Comparison of ENCODE assay signal across 8 mouse cellular contexts in the genomic region with DNA sequence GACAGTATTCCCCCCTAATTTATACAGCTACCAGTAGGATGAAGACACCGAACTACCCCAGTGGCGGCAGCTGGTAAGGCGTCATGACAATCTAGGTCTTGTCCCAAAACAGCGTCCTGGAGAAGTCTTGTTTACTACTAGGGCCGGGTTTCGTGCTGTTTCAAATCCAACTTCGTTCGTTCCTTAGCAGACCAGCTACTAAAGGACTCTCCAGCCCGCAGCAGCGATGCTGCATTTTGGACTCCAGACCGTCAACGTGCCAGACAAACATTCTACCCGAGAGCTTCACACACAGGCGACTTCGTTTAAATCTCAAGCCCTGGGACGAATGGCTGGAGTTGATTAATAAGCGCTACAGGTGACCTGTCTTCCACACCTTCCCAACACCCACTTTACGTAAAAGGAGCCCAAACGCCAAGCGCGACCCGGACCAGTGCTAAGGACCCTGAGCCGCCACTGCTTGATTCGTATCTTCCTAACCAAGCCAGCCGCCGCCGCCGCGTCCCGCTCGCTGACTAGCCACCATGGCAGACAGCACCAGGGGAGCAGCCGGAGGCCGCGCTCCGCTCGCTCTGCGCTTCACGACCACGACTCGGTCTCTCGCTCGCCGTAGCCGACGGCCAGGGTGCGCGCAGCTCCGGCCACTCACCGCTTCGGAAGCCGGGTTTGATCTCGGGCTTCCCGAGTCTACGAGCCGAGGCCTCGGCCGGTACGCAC. TPM values are rescaled to one million over a fixed set of nuclear protein-coding genes. Genes with fewer than 3 reads are reported as not detected.
DNase-seq lines count a peak whose midpoint lies in the region; ATAC-seq and TF ChIP-seq lines count a peak whose summit lies in the region.

No protein-coding gene starts in this region.

- H3K4me1 ChIP-seq in kidney, adult 2 months (ENCODE audit: control insufficient read depth, insufficient read depth, low read length), result peaks cover 3% of the 10 kb centered on the region; the same call in 1 of the 2 replicates
- peaks cover 11 to 14% of the 10 kb centered on the region in 2 experiments for H3K4me1 ChIP-seq in liver, embryonic 14.5 days (replicated peaks; ENCODE audit: control insufficient read depth in 2 of 2, insufficient read depth in 2 of 2, low read length in 1 of 2)

- peak; percentile 73 for ATAC-seq in frontal cortex, adult (ENCODE audit: low TSS enrichment)
- ATAC-seq in liver, embryonic 14.5 days (ENCODE audit: insufficient read depth), result peak; percentile 65

- H3K9me3 ChIP-seq in liver, embryonic 14.5 days (ENCODE audit: control insufficient read depth, low read length), result no peaks in the 10 kb centered on the region

- TF ChIP-seq POLR2A in brain, embryonic 14.5 days (IDR thresholded peaks at IDR 0.05; ENCODE audit: borderline replicate concordance, extremely low read depth, insufficient read depth, insufficient read length, poor library complexity, severe bottlenecking), result no peak
- TF ChIP-seq POLR2A in kidney, adult 2 months (IDR thresholded peaks at IDR 0.05; ENCODE audit: low read depth, low read length), result no peak

- peak overlapping the region; percentile 90 for H3K9ac ChIP-seq in liver, embryonic 14.5 days (replicated peaks)

- peak; percentile 25 for DNase-seq in spleen, adult 12 weeks (ENCODE audit: low spot score)
- no peak for DNase-seq in spleen, adult 18-20 months
- peak; percentile 53 for DNase-seq in brain, embryonic 14.5 days (ENCODE audit: low read depth)
- peak; percentile 37 for DNase-seq in kidney, adult 2 months
- peak in 2 of 3 experiments; percentile 47 to 48 for DNase-seq in liver, embryonic 14.5 days (ENCODE audit: low read depth in 3 of 3, low spot score in 3 of 3)
- DNase-seq in naive thymus-derived CD4-positive, alpha-beta T cell, adult 2 months (ENCODE audit: low read depth), result peak; percentile 69
- DNase-seq in thymus, postnatal 25 days, result peak; percentile 48

- WGBS in kidney, adult 2 months, result under 1% methylated on average over 58 of the region's 58 CpGs
- under 1% methylated on average over 58 of the region's 58 CpGs for WGBS in liver, embryonic 14.5 days (ENCODE audit: insufficient replicate concordance)

- peaks cover 8% of the 10 kb centered on the region for H3K36me3 ChIP-seq in kidney, adult 2 months (ENCODE audit: control insufficient read depth, insufficient read depth, low read length)
- peaks cover 41% of the 10 kb centered on the region for H3K36me3 ChIP-seq in liver, embryonic 14.5 days (replicated peaks; ENCODE audit: control insufficient read depth, insufficient read depth, low read depth)

- peak overlapping the region; percentile 87 for H3K4me2 ChIP-seq in liver, embryonic 14.5 days (ENCODE audit: low read depth)

- peak; percentile 29; the same call in 1 of the 2 replicates for TF ChIP-seq CTCF in brain, embryonic 14.5 days (IDR thresholded peaks at IDR 0.05; ENCODE audit: borderline replicate concordance, extremely low read depth, insufficient read depth, insufficient read length)
- TF ChIP-seq CTCF in kidney, adult 2 months (conservative IDR thresholded peaks at IDR 0.05; ENCODE audit: insufficient read depth, insufficient read length, low read depth, low read length), result 0 out of 2 replicates have a peak, but pooled peaks have one; percentile 9
- TF ChIP-seq CTCF in liver, embryonic 14.5 days (IDR thresholded peaks at IDR 0.05; ENCODE audit: low read depth), result peak; percentile 45

- peak overlapping the region; percentile 88 for H3K27ac ChIP-seq in kidney, adult 2 months (ENCODE audit: insufficient read depth, low read depth, low read length)
- H3K27ac ChIP-seq in liver, embryonic 14.5 days, result peak overlapping the region; percentile 37

- H3K27me3 ChIP-seq in kidney, adult 2 months (replicated peaks; ENCODE audit: control insufficient read depth, insufficient read depth, low read length), result no peaks in the 10 kb centered on the region
- no peaks in the 10 kb centered on the region; the same call in 1 of the 2 replicates for H3K27me3 ChIP-seq in liver, embryonic 14.5 days (ENCODE audit: control insufficient read depth, insufficient read depth, low read length)

- peak; percentile 20; the same call in 1 of the 2 replicates for TF ChIP-seq EP300 in liver, embryonic 14.5 days (IDR thresholded peaks at IDR 0.05; ENCODE audit: low read depth)

- H3K4me3 ChIP-seq in kidney, adult 2 months (ENCODE audit: insufficient read depth, low read depth, low read length), result peak overlapping the region; percentile 97
- peak overlapping the region; percentile 89 to 92 for H3K4me3 ChIP-seq in liver, embryonic 14.5 days (ENCODE audit: insufficient read depth in 1 of 2, low read depth in 2 of 2, low read length in 2 of 2)

RNA-seq across cellular contexts. Expression of a gene that starts 0.6 kb away (rescaled TPM):
- 1,791 and 2,202 TPM in 2 replicates for polyA plus RNA-seq in brain, embryonic 14.5 days (2012; rRNA removed)
- 1,334 and 1,388 TPM in 2 replicates for polyA plus RNA-seq in kidney, adult 2 months (2012; rRNA removed)
- 1,092 and 1,411 TPM in 2 replicates for polyA plus RNA-seq in liver, embryonic 14.5 days (2012; rRNA removed)
- 774 and 822 TPM in 2 replicates for polyA plus RNA-seq in liver, embryonic 14.5 days (2014; fragmentation: Nextera tagmentation; extraction: Ambion mirVana)

RNA-seq across cellular contexts. Expression of a gene that starts 20.4 kb away (rescaled TPM):
- polyA plus RNA-seq in brain, embryonic 14.5 days (2012; rRNA removed), result 123 and 139 TPM in 2 replicates
- 34.1 and 39.8 TPM in 2 replicates for polyA plus RNA-seq in kidney, adult 2 months (2012; rRNA removed)
- polyA plus RNA-seq in liver, embryonic 14.5 days (2012; rRNA removed), result 88.0 and 101 TPM in 2 replicates
- 211 and 228 TPM in 2 replicates for polyA plus RNA-seq in liver, embryonic 14.5 days (2014; fragmentation: Nextera tagmentation; extraction: Ambion mirVana)

Comparison
In these comparisons a context has a peak if more than half of its experiments do, and no peak if none do; other contexts are left out.
1. DNase-seq: peak in spleen, adult 12 weeks (single experiment), brain, embryonic 14.5 days (single experiment), kidney, adult 2 months (single experiment), liver, embryonic 14.5 days (2 of 3), naive thymus-derived CD4-positive, alpha-beta T cell, adult 2 months (single experiment) and thymus, postnatal 25 days (single experiment); none in spleen, adult 18-20 months (0 of 2).
2. Peak in every context shown above with its lines, with median percentiles within 50 percentile points of each other: CTCF ChIP-seq.